Mouse (Mus musculus): ENCODE measurements around the gene Dohh. TPM values are rescaled to one million over a fixed set of nuclear protein-coding genes. Genes with fewer than 3 reads are reported as not detected.
A peak's percentile ranks its signal among the peaks of the same experiment; 100 is the strongest.

Gene Dohh
- polyA plus RNA-seq, 1 experiment from 2014 or later = 90.4 TPM

- ATAC-seq (replicated peaks) = peak; percentile 95
- Histone ChIP-seq H3K9ac (peak overlapping the region; percentile 41), H3K9me3 (no peaks in the 10 kb centered on the region), H3K27ac (peak overlapping the region; percentile 81), H3K27me3 (replicated peaks) (no peaks in the 10 kb centered on the region), H3K4me2 (peak overlapping the region; percentile 61), H3K4me3 (peak overlapping the region; percentile 68), H3K4me1 (peaks cover 30% of the 10 kb centered on the region), H3K36me3 (replicated peaks) (no peaks in the 10 kb centered on the region)
- under 1% methylated on average over 45 of the region's 46 CpGs for WGBS
Observed at GRCm38 (mm10) chr10:81378553-81379182, 5.6 kb upstream of the Dohh start.

DNA sequence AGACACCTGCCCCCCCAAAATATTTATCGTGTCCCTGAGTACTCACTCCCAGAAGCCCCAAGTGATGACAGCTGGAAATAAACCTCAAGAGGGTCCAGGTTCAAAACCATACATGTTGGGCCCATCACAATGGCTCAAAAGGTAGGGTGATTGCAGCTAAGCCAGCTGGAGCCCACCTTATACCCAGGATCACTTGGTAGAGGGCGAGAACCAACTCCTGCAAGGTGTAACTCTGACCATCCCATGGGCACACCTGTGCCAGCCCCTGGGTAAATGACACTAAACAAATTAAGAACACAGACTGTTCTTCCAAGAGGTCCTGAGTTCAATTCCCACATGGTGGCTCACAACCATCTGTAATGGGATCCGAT lies 5.1 kb upstream of the Dohh start:
- Histone ChIP-seq H3K27me3 (replicated peaks) (no peaks in the 10 kb centered on the region), H3K9ac (peak overlapping the region; percentile 41; the same call in 1 of the 2 replicates), H3K4me3 (peak overlapping the region; percentile 68), H3K4me1 (peaks cover 30% of the 10 kb centered on the region), H3K4me2 (peak overlapping the region; percentile 61), H3K9me3 (no peaks in the 10 kb centered on the region), H3K27ac (peak overlapping the region; percentile 81), H3K36me3 (replicated peaks) (no peaks in the 10 kb centered on the region)
- 0 out of 2 replicates have a peak, but pooled peaks have one; percentile 0 for ATAC-seq (replicated peaks)
- WGBS = 54% methylated on average over 3 of the region's 3 CpGs

GRCm38 (mm10) chr10:81379809-81380378 lies 4.3 kb upstream of the Dohh start:
- no peak for ATAC-seq (replicated peaks)
- Histone ChIP-seq H3K36me3 (replicated peaks) (no peaks in the 10 kb centered on the region), H3K4me1 (peaks cover 31% of the 10 kb centered on the region), H3K4me2 (no peak overlapping the region), H3K9ac (no peak overlapping the region), H3K9me3 (no peaks in the 10 kb centered on the region), H3K27ac (no peak overlapping the region), H3K4me3 (no peak overlapping the region), H3K27me3 (replicated peaks) (no peaks in the 10 kb centered on the region)
- 93% methylated on average over 6 of the region's 6 CpGs for WGBS

DNA sequence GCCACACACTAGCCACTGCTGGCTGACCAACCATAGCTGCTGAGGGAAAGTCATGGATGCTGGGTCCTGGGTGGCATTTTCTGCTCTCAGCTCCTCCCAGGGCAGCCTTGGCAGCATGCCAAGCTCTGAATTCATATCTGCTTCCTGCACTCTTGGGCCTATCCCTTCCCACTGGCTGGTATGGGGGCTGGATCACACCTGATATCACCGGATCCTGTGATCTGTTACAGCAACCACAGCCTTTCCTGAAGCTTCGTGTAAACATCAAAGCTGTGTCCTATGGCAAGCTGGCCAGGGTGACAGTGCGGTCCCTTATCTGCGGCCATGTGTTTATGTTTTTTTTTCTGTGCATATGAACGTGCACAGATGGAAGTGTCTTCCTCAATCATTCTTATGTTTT lies 2.2 kb upstream of the Dohh start:
- WGBS = 84% methylated on average over 5 of the region's 5 CpGs
- no peak overlapping the region for H3K4me3 ChIP-seq
- H3K9ac ChIP-seq = no peak overlapping the region
- H3K4me1 ChIP-seq = peaks cover 26% of the 10 kb centered on the region
- H3K4me2 ChIP-seq = no peak overlapping the region
- H3K27ac ChIP-seq = no peak overlapping the region
- H3K27me3 ChIP-seq (replicated peaks) = no peaks in the 10 kb centered on the region
- H3K9me3 ChIP-seq = no peaks in the 10 kb centered on the region
- no peak for ATAC-seq (replicated peaks)
- peaks cover under 1% of the 10 kb centered on the region; the same call in 1 of the 2 replicates for H3K36me3 ChIP-seq (replicated peaks)

- Histone ChIP-seq H3K4me2 (peak overlapping the region; percentile 77), H3K27me3 (replicated peaks) (no peaks in the 10 kb centered on the region), H3K4me1 (peaks cover 17% of the 10 kb centered on the region), H3K4me3 (peak overlapping the region; percentile 81), H3K27ac (peak overlapping the region; percentile 81), H3K36me3 (replicated peaks) (peaks cover 10% of the 10 kb centered on the region; the same call in 1 of the 2 replicates), H3K9ac (peak overlapping the region; percentile 71), H3K9me3 (no peaks in the 10 kb centered on the region)
- under 1% methylated on average over 19 of the region's 19 CpGs for WGBS
- ATAC-seq (replicated peaks) = peak; percentile 45
Observed at GRCm38 (mm10) chr10:81384605-81384982, 366 bp downstream of the Dohh start.

- no peak overlapping the region for H3K27ac ChIP-seq
- peak overlapping the region; percentile 77 for H3K4me2 ChIP-seq
- H3K9ac ChIP-seq = no peak overlapping the region
- H3K4me3 ChIP-seq = peak overlapping the region; percentile 81; the same call in 1 of the 2 replicates
- no peaks in the 10 kb centered on the region for H3K27me3 ChIP-seq (replicated peaks)
- H3K36me3 ChIP-seq (replicated peaks) = peaks cover 10% of the 10 kb centered on the region; the same call in 1 of the 2 replicates
- 80% methylated on average over 22 of the region's 22 CpGs for WGBS
- no peaks in the 10 kb centered on the region for H3K9me3 ChIP-seq
- no peak for ATAC-seq (replicated peaks)
- H3K4me1 ChIP-seq = peaks cover 18% of the 10 kb centered on the region
Observed at GRCm38 (mm10) chr10:81385603-81386306, 1.5 kb downstream of the Dohh start.

DNA sequence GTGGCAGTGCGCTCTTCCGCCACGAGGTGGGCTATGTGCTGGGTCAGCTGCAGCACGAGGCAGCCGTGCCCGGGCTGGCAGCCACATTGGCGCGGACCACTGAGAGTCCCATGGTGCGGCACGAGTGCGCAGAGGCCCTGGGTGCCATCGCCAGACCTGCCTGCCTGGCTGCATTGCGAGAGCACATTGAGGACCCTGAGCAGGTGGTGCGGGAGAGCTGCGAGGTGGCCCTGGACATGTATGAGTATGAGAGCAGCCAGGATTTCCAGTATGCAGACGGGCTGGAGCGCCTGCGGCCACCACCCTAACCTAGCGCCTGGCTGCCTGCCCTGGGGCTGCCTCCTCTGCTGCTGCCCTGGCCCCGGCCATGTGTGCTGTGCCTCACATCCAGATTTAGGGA lies 3.5 kb downstream of the Dohh start:
- Histone ChIP-seq H3K27ac (no peak overlapping the region), H3K9me3 (no peaks in the 10 kb centered on the region), H3K4me3 (no peak overlapping the region), H3K4me2 (no peak overlapping the region), H3K9ac (no peak overlapping the region), H3K36me3 (replicated peaks) (peaks cover 10% of the 10 kb centered on the region; the same call in 1 of the 2 replicates), H3K27me3 (replicated peaks) (no peaks in the 10 kb centered on the region), H3K4me1 (peaks cover 18% of the 10 kb centered on the region)
- 94% methylated on average over 20 of the region's 20 CpGs for WGBS
- no peak for ATAC-seq (replicated peaks)

GRCm38 (mm10) chr10:81388505-81389055 lies 4.4 kb downstream of the Dohh start, which contains the start of gene Gm48552:
Gene Gm48552 (plus strand): TSS chr10:81389005.
- Histone ChIP-seq H3K4me3 (no peak within 1 kb of the TSS), H3K27me3 (replicated peaks) (no peaks in the 10 kb centered on the region), H3K27ac (no peak within 1 kb of the TSS), H3K36me3 (replicated peaks) (peaks cover 10% of the 10 kb centered on the region; the same call in 1 of the 2 replicates), H3K9ac (no peak within 1 kb of the TSS), H3K9me3 (no peaks in the 10 kb centered on the region), H3K4me1 (peaks cover 26% of the 10 kb centered on the region), H3K4me2 (no peak within 1 kb of the TSS)
- ATAC-seq (replicated peaks) = no peak
- WGBS = 82% methylated on average over 5 of the region's 5 CpGs

- Histone ChIP-seq H3K4me2 (no peak overlapping the region), H3K4me1 (peaks cover 28% of the 10 kb centered on the region), H3K9me3 (no peaks in the 10 kb centered on the region), H3K27me3 (replicated peaks) (no peaks in the 10 kb centered on the region), H3K9ac (no peak overlapping the region), H3K27ac (no peak overlapping the region), H3K36me3 (replicated peaks) (peaks cover 10% of the 10 kb centered on the region; the same call in 1 of the 2 replicates), H3K4me3 (no peak overlapping the region)
- no peak for ATAC-seq (replicated peaks)
- 45% methylated on average over 3 of the region's 3 CpGs for WGBS
Observed at GRCm38 (mm10) chr10:81389373-81389772, 5.1 kb downstream of the Dohh start.

- no peak overlapping the region for H3K4me2 ChIP-seq
- no peaks in the 10 kb centered on the region for H3K9me3 ChIP-seq
- peaks cover 26% of the 10 kb centered on the region for H3K4me1 ChIP-seq
- H3K36me3 ChIP-seq (replicated peaks) = peaks cover 10% of the 10 kb centered on the region; the same call in 1 of the 2 replicates
- ATAC-seq (replicated peaks) = peak; percentile 27; the same call in 1 of the 2 replicates
- WGBS = 55% methylated on average over 23 of the region's 23 CpGs
- no peaks in the 10 kb centered on the region for H3K27me3 ChIP-seq (replicated peaks)
- no peak overlapping the region for H3K27ac ChIP-seq
- H3K4me3 ChIP-seq = no peak overlapping the region
- H3K9ac ChIP-seq = no peak overlapping the region
Observed at GRCm38 (mm10) chr10:81389801-81390677, 5.8 kb downstream of the Dohh start.

DNA sequence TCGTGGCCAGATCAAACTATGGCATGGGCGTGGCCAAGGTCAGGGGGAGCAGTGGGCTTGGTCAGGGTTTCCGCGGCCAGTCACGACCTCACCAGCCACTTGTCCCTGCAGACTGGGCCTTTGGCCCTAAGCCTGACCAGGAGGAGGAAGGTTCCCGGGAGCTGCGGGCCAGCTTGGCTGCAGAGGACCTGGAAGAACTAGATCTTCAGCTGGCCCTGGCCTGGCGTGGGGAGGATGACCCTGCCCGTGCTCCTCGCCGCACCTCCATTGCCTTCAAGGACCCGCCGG lies 6.4 kb downstream of the Dohh start:
- Histone ChIP-seq H3K9me3 (no peaks in the 10 kb centered on the region), H3K27ac (no peak overlapping the region), H3K9ac (no peak overlapping the region), H3K27me3 (replicated peaks) (no peaks in the 10 kb centered on the region), H3K4me3 (no peak overlapping the region), H3K36me3 (replicated peaks) (peaks cover 10% of the 10 kb centered on the region; the same call in 1 of the 2 replicates), H3K4me1 (peaks cover 20% of the 10 kb centered on the region), H3K4me2 (no peak overlapping the region)
- no peak for ATAC-seq (replicated peaks)
- WGBS = 93% methylated on average over 13 of the region's 13 CpGs
